Mouse (Mus musculus) retina, embryonic 14.5 days (tissue): ENCODE measurements at regions not wholly inside any gene's neighbourhood (a gene's known extent, or its start where the extent isn't known, plus 50 kb on each side); places are given as distances from the start of the nearest gene placed in this dataset.

Experiments used
- DNase-seq: peaks from one replicate; pipeline ENCODE4 v3.0.0-alpha.2; 2015; ENCODE audit warnings: low spot score

DNA sequence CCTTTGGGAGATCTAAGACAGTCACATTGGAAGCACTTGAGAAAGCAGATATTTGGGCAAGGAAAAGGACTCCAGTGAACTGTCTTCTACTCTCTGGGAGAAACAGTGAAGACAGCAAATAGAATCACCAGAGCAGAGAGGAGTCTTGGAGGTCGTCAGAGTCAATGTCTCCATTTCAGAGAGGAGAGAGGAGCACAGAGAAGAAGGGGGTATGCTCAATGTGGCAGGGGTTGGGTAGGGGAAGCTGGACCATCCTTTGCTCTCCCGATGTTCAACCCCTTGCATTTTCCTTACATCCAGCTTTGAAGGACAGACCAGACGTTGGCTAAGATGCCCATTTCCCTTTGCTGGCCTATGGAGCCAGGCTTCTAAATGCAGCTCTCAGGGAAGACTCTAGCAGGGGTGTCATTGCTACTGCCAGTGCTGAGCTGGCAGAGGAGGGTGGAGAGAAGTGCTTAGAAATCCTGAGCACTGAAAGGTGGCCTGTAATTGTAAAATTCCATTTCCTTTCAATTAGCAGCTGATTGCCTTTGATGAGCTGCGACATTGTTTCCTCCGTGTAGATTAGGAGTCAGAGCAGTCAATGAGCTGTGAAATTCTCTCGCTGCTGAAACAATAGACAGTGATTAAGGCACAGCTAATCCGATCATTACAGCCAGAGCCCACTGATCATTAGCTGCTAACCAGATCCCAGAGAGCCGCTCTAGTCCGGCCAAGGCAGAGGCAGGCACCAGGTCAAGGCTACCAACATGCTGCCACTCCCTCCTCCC is 449.7 kb downstream of the Insc start:
- peak; percentile 77 for DNase-seq

DNA sequence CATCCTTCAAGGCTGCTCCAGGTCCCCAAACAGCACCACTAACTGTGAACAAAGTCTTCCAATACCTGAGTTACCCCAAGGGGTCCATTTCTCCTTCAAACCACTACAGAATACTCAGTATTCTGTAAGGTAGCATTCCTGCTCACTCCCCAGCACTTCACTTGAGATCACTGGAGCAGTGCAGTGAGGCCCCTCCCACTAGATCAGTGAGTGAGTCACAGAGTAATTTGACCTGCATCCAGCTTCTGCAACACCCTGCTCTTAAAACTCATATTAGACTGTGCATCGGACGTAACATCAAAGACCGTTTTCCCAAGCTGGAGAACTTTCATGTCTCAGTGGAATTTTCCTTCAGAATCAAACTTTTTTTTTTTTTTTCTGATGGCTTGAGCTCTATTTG is 461.4 kb downstream of the Insc start:
- no peak for DNase-seq

DNA sequence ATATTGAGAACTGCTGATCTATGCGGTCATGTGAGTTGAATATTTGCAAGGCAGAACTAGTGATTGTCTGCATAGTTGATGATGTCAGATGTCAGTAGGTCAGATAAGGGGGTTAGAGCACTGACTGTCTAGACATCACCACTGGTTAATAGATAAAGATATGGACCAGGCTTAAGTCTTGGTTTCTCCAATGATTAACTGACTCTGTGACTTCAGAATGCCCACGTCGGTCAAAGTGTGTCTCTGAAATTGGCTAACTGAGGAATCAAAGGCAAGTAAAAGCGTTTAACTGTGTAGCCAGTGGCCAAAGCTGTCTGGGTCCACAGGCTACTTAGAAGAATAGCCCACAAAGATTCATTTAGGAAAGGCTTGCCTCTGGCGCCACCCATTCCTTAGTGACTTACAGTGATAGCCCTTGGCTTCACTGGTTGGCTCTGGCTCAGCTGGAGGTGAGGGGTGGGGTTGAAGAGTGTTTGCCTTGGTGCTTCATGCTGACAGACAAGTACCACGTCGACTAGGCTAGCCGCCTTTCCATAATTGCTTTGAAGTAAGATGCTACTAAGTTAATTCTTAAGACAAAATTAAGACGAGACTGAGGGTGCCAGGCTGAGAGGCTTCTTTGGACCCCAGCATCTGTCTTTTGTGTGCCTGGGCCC is 463.1 kb downstream of the Insc start:
- no peak for DNase-seq

DNA sequence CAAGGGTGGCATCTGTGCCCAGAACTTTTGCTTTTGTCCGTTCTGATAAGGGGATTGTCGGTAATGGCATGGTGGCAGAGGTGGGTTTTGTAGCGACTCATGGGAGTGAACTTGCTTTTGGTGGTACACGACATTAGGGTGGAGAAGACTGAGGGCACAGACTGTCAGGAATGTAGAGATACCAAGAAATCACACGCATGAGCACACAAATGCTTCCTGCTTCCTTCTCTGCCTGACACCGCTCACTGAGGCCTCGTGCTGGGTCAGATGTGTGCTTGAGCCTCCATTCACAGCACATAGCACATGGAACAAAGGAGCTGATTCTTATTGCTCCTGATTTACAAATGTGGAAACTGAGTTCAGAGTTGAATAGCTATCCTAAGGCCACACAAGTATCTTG is 465.3 kb downstream of the Insc start:
- DNase-seq, result peak; percentile 37

DNA sequence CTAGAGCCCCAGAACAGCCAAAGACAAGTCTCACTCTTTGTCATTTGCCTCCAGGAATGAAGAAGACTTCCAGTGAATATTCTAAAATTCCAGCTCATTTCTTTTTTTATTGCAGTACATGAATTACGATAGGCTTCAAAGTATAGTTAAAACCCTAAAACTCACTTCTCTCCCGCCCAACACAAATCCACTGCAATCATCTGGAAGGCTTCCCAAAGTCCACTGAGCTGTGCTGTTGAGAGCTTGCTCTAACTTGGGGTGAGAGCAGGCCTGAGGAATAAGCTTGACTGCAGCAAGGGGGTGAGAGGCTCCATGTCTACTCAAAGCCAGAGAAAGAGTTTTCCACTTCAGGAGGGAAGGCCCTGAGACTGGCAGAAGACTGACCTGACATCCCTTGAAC is 466.5 kb downstream of the Insc start:
- DNase-seq, result no peak

DNA sequence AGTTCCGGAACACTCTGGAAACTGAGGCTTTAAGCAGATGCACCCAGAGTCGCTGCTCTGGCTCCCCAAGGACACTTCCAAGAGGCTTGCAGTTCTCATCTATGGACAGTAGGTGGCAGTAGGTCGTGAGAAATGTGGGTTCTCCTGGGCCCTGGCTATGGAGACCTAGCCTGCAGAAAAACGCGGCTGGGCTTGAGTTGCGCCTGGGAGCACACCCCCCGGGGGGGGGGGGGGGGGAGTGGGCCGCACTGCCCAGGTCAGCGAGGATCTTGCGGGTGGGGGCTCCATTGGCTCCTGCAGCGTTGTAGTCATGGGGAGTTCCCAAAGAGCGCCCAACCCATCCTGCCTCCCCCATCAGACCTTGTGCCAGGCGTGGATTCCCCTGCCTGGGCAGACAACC is 473.3 kb downstream of the Insc start:
- DNase-seq, result peak; percentile 97

DNA sequence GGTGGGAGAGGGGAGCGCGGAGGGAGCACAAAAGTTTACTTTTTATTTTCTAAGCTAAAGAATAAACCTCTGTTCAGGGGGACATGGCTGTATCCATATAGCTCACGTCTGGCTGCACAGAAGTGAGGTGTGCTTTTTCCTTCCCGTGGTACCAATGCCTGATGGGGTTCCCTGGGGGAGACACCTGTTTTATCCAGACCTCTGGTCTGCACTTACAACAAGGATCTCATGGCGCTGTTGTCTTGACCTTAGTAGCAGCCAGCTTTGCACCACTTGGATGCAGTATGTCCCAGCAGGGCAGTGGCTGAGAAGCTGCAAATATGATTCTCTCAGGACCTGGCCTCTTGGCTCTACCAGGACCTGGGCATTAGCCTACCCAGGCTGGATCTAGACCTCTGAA is 473.8 kb downstream of the Insc start:
- peak; percentile 51 for DNase-seq

DNA sequence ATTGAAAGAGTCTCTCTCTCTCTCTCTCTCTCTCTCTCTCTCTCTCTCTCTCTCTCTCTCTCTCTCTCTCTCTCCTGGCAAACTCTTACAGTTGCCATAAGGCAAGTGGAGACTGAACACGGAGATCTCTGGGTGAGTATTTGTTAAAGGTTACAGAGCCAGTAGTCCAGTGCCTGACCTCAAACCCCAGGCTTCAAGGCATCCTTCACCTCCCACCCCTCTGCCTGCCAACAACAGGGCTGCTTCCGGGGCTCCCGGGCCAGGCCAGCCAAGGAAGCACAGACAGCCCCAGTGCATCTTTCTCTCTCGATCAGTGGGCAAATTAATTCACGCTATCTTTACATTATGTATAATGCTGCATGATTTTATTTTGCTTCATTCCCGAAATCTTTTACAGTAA is 474.2 kb downstream of the Insc start:
- DNase-seq, result no peak

DNA sequence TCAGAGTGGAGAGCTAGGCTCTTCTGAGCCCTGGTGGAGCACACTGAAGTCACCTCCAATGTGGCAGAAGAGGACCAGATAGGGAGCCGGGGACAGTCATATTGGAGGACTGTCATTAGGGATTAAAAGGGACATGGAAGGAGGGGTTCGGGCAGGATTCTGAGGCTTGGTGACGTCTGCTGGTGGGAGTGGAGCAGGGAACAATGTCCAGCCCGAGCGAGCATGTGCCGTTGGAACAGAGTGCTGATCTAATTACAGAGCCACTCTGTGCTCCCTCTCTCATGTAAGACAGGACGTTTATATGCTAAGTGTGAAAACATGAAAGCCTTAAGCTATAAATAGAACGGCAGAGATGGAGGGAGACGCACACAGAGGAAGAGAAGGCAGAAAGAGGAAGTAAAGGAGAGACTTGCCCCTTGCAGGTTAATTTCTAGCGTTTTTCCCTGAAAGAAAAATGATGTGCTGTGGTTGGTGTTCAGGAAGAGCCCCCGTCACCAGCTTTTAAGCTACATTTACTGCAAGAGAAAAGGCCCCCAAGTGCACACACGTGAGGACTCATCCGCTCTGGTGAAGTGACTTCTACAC is 475.2 kb downstream of the Insc start:
- peak; percentile 68 for DNase-seq

DNA sequence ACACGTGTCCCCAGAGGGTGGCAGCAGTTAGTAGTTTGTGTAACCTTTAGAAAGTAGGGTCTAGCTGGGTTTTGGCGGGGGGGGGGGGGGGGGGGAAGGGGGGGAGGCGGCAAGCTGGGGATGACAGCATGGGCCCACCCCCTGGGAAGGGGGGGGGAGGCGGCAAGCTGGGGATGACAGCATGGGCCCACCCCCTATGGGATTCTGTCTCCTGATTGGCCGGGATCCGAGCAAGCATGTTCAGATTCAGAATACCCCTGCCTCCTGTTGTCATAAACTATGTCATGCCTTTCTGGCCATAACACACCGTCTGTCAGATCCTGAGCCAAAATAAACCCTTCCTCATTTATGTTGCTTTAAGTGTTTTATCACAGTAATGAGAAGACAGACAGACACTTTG is 479.1 kb downstream of the Insc start:
- no peak for DNase-seq

DNA sequence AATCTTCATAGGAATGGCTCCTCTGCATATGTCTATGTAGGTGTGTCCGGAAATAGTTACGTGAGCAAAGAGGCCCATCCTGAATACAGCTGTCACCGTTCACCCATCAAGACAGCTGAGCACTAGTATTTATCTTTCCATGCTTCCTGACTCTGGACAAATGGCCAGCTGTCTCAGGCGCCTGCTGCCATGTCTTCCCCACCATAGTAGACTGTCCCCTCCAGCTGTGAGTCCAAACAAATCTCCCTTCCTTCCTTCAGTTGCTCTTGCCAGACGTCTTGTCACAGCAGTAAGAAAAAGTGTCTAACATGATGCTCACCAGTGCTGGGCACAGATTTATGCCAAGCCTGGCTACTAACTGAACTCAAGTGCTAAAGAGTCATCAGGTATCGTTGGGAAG is 487.0 kb downstream of the Insc start:
- DNase-seq, result no peak

DNA sequence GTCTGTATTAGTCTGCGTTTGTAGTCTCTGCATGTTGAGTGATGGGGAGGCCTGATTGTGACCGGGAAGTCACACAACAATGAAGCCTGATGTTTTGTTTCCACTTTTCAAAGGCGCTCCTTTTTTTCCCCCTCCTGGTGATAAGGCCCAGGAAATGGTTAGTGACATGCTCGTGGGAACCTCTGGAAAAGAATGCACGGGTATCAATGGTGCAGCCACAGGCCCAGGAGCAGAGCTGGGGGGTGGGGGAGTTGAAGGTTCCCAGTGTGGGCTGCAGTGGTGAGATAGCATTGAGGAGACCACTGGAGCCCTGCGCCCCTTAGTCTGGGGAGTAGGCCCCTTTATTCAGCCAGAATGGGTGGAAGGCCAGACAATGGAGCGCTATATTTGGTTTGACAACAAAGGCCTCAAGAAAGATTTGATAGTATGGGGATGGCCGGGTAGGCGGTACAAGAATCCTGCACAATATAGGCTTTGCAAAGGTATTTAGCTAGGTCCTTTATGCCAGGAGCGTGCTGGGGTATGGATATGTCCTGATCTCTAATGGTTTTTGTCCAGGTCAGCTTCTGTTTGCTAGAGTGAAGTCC is 490.4 kb downstream of the Insc start:
- DNase-seq, result no peak

DNA sequence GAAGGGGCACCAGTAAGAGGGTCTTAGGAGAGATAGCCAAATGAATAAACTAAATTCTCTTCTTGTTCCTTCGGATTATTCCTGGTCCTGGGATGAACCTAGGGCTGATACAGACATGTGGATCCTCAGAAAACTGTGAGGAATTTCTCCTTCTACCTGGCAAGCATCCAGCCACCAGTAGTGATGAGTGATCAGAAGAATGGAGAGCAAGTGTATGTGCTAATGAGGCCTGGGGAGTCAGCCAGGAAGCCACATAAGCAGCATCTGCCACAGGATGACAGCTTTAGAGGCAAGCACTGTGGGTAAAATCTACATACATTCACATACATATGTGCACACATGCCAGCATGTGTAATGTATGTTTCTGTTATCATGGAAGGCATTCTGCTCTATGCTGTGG is 493.6 kb downstream of the Insc start:
- DNase-seq, result no peak

DNA sequence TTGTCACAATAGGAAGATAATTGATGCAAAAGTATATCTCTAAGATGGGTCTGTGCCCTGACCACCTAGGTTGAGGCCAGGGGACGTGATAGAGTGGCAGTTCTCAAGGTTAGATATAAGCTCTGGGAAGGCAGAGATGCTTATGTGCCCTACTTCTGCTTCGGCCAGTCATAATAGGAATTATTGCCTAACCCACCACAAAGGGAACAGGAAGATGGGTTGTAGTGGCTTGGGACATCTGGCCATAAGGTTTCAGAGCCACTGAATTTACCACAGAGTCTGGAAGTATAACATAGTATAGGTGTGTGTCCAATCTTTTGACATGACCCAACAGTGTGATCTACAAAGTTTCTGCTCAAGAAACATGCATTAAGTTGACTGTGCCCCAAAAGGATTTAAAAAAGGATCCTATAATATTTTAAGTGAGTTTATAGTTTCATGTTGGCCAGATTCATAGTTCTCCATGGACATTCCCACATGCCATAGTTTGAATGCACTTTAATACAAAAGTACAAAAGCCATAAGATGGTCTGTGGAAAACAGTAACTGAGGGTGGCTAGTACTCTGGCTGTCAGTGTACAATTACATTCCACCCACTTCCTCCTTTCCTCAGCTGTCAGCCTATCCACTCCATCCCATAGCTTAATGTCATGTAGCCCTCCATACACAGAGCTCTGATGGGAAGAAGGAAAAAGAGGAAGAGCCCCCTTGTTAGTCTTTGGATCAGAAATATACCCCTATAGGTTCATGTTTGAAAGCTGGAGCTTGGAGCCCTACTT is 508.3 kb downstream of the Insc start:
- DNase-seq, result no peak

DNA sequence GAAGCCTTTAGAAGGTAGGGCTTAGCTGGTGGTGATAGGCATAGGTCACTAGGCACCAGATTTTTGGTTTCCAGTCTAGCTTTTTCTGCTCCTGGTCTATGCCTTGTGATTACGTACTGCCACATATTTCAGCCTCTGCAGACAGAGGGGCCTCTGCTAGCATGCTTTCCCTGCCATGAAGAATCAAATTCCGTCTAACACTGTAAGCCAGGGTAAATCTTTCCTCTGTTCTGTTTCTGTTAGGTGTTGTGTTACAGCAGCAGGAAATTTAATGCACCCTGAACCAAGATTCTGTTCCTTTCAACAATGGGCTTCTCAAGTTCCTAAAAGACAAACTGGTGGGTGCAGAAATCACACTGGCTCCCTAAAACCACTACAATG is 508.9 kb downstream of the Insc start:
- DNase-seq, result no peak

DNA sequence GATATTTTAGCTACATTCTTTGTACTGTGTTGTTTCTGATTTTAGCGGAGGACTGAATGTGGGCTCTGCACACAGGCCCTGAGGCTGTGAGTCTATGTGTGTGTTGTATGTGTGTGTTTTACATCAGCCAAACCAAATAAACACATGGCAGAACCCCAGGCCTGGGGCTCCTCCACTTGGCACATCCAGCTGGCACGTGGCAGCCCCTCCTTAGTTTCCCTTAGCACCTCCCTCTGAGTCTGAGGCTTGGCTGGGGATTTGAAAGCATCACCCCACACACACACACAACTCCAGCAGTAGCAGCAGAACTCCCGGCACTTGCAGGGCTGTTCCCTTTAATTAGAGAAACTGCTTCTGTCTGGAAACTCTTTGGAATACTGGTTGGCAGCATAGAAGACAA is 515.1 kb downstream of the Insc start:
- no peak for DNase-seq

DNA sequence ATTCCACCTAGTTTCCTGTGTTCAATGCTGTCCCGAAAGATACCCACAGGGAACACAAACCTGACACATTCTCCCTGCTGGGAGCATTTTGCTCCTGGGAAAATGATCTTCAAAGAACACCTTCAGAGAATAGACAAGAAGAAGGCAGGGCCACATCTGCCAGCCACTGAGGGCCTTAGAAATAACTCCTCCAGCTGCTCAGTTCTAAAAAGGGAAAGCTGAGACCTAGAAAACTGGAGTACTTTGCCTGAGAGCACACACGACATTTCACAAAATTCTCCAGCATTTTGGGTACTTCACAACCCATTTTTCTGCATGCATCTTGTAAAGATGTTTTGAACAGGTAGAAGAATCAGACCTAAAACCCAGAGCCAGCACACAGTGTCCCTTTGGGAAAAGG is 519.6 kb downstream of the Insc start:
- no peak for DNase-seq

DNA sequence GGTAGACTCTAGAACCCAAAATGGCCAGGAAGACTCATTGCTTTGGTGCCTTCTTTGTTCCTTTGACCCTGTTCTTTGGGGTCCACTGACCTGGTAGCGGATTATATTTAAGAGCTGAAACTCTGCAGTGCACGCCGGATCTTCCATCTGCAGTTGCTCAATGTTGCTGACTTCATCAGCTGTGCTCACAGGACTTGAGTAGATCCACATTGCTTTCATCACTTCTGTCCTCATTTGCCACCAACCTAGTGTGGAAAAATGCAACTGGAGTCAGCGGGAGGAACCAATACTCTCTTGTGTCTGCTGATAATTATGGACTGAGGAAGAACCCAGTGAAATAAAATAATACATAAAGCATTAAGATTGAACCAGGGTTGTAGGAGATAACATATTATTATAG is 522.6 kb downstream of the Insc start:
- no peak for DNase-seq

DNA sequence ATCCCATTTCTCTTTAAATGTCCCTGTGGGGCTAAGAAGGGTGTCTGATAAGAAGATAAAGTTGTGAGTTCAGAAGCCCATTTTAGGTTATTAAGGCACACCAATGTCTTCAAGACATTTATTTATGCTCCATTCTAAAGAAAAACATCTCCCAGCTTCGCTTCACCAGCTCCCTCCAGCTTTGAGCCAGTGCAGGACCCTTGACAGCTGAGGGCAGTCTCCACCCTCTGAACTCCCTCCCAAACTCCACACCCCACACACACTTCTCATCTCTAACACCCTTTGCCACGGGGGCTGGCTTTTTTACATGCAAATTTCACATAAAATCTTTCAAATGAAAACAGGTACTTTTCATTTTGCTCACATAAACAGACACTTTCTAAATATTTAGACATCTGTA is 527.3 kb downstream of the Insc start:
- no peak for DNase-seq

DNA sequence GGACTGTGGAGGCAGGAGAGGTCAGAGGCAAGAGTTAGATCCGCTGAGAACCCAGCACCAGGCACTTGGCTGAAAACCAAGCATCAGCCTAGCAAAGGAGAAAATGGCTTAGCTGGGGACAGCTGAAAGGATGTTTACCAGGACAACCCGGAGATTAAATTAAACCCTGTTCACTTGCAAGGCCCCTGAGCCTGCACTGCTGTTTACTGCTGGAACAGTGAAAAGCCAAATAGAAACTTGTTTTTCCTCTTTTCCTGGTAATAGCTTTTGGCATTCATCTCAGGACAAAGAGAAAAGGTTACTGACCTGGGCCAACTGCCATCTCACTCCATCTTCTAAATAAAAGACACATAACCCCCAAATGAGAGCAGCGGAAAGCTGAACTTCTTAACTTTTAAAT is 531.3 kb downstream of the Insc start:
- peak; percentile 27 for DNase-seq

DNA sequence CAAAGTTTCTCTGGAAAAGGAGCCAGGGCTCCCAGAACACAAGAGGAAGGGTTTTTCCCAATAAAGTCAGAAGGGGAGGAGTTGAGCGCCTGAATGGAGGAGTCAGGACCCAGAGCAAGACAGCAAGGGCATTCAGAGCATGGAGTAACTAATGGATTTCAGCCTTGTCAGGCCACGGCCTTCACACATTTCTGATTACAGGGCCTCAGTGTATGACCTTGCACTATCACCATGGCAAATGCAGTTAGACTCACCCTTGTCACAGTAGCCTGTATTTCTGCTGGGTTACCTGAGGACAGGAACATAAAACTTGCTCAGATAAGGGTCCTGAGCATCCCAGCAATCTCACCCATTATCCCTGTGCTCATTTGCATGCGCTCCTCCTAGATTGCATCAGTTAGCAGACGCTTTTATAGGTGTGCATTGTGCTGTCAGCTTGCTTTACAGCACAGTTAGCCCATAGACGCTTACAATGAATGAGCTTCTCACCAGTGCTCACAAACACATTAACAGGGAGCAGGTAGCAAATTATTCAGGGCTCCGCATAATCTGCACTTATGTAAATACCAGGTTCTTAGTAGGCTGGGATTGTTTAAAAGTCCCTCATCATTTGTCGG is 547.4 kb downstream of the Insc start:
- DNase-seq, result no peak

DNA sequence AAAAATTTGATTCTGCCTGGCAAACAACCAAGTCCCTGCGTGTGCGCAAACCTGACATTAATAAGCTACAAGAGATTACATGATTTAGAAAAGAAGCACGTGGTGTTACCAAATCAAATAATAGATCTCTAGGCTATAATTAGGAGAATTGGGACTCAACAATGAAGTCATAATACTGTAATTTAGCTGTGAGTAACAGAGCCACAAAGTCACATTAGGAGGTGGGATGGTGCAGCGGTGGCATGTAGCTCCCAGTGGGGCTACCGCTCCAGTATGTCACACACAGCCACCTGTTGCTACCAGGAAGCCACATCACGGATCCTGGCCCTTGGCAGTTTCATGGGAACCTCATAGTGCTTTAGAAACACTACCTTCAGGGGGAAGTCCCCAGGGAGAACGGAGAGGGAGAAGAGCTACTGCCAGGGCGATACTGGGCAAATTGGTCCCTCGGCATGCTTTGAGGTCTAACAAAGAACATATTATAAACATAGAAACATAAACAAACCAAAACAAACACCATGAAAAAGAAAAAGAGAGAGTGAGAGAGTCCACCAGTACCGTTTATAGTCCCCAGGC is 551.2 kb downstream of the Insc start:
- no peak for DNase-seq
